Mouse (Mus musculus): ENCODE results near the gene Vsig10. TPM values are rescaled to one million over a fixed set of nuclear protein-coding genes. Genes with fewer than 3 reads are reported as not detected.
"Not testable (repeated sequence)": the region's sequence is repeated elsewhere in the genome, so short reads cannot be mapped to it uniquely, and the experiment has no call there.

Gene Vsig10
- total RNA-seq (2017): 3.6 and 7.0 TPM in 2 replicates

- ATAC-seq (ENCODE audit: extremely low read depth, insufficient number of reproducible peaks, low FRiP score, poor library complexity, severe bottlenecking): peak; percentile 51
These were observed at the start of gene Vsig10 for GRCm38 (mm10) chr5:117318741-117319629. Gene Vsig10, plus strand, starts transcription at chr5:117319083.

- no peak for ATAC-seq (ENCODE audit: extremely low read depth, insufficient number of reproducible peaks, low FRiP score, poor library complexity, severe bottlenecking)
These were observed 49.5 kb upstream of the Vsig10 start for GRCm38 (mm10) chr5:117269395-117269794.

GRCm38 (mm10) chr5:117271945-117272344 is 46.9 kb upstream of the Vsig10 start:
- ATAC-seq (ENCODE audit: extremely low read depth, insufficient number of reproducible peaks, low FRiP score, poor library complexity, severe bottlenecking): no peak

- no peak for ATAC-seq (ENCODE audit: extremely low read depth, insufficient number of reproducible peaks, low FRiP score, poor library complexity, severe bottlenecking)
These were observed 44.1 kb upstream of the Vsig10 start for GRCm38 (mm10) chr5:117274817-117275216.

GRCm38 (mm10) chr5:117277784-117278183 is 41.1 kb upstream of the Vsig10 start:
- no peak for ATAC-seq (ENCODE audit: extremely low read depth, insufficient number of reproducible peaks, low FRiP score, poor library complexity, severe bottlenecking)

- ATAC-seq (ENCODE audit: extremely low read depth, insufficient number of reproducible peaks, low FRiP score, poor library complexity, severe bottlenecking): no peak
These were observed 39.8 kb upstream of the Vsig10 start for GRCm38 (mm10) chr5:117278809-117279668.

GRCm38 (mm10) chr5:117279669-117280050 is 39.2 kb upstream of the Vsig10 start:
- ATAC-seq (ENCODE audit: extremely low read depth, insufficient number of reproducible peaks, low FRiP score, poor library complexity, severe bottlenecking): no peak

GRCm38 (mm10) chr5:117281536-117281935 is 37.3 kb upstream of the Vsig10 start:
- no peak for ATAC-seq (ENCODE audit: extremely low read depth, insufficient number of reproducible peaks, low FRiP score, poor library complexity, severe bottlenecking)

GRCm38 (mm10) chr5:117282360-117282759 is 36.5 kb upstream of the Vsig10 start:
- ATAC-seq (ENCODE audit: extremely low read depth, insufficient number of reproducible peaks, low FRiP score, poor library complexity, severe bottlenecking): no peak

GRCm38 (mm10) chr5:117284029-117284428 is 34.9 kb upstream of the Vsig10 start:
- no peak for ATAC-seq (ENCODE audit: extremely low read depth, insufficient number of reproducible peaks, low FRiP score, poor library complexity, severe bottlenecking)

- no peak for ATAC-seq (ENCODE audit: extremely low read depth, insufficient number of reproducible peaks, low FRiP score, poor library complexity, severe bottlenecking)
These were observed 34.2 kb upstream of the Vsig10 start for GRCm38 (mm10) chr5:117284682-117285081.

GRCm38 (mm10) chr5:117285266-117285665 is 33.6 kb upstream of the Vsig10 start:
- ATAC-seq (ENCODE audit: extremely low read depth, insufficient number of reproducible peaks, low FRiP score, poor library complexity, severe bottlenecking): no peak

GRCm38 (mm10) chr5:117286286-117286685 is 32.6 kb upstream of the Vsig10 start:
- ATAC-seq (ENCODE audit: extremely low read depth, insufficient number of reproducible peaks, low FRiP score, poor library complexity, severe bottlenecking): no peak

- ATAC-seq (ENCODE audit: extremely low read depth, insufficient number of reproducible peaks, low FRiP score, poor library complexity, severe bottlenecking): peak; percentile 98
These were observed 31.8 kb upstream of the Vsig10 start, which contains the start of gene Pebp1 for GRCm38 (mm10) chr5:117286831-117287822. Gene Pebp1, minus strand, starts transcription at chr5:117287625.

- ATAC-seq (ENCODE audit: extremely low read depth, insufficient number of reproducible peaks, low FRiP score, poor library complexity, severe bottlenecking): no peak
These were observed 29.2 kb upstream of the Vsig10 start for GRCm38 (mm10) chr5:117289646-117290045.

GRCm38 (mm10) chr5:117290081-117290480 is 28.8 kb upstream of the Vsig10 start:
- ATAC-seq (ENCODE audit: extremely low read depth, insufficient number of reproducible peaks, low FRiP score, poor library complexity, severe bottlenecking): no peak

GRCm38 (mm10) chr5:117291312-117291711 is 27.6 kb upstream of the Vsig10 start:
- no peak for ATAC-seq (ENCODE audit: extremely low read depth, insufficient number of reproducible peaks, low FRiP score, poor library complexity, severe bottlenecking)

- ATAC-seq (ENCODE audit: extremely low read depth, insufficient number of reproducible peaks, low FRiP score, poor library complexity, severe bottlenecking): no peak
These were observed 26.3 kb upstream of the Vsig10 start for GRCm38 (mm10) chr5:117292547-117292946.

GRCm38 (mm10) chr5:117293776-117294175 is 25.1 kb upstream of the Vsig10 start:
- not testable (repeated sequence) for ATAC-seq (ENCODE audit: extremely low read depth, insufficient number of reproducible peaks, low FRiP score, poor library complexity, severe bottlenecking)
